Mouse (Mus musculus) MEL (cell line): Measurements from ENCODE around the gene Sephs2.

Experiments used
- CHD2 ChIP-seq: IDR thresholded peaks from 2 replicates; pipeline ENCODE4 v1.6.1; 2011; ENCODE audit warnings: low read length, improper control_type of control experiment
- EP300 ChIP-seq, 2 experiments: IDR thresholded peaks; 2 replicates each; pipeline ENCODE4 v1.6.1; 2011; ENCODE audit warnings: improper control_type of control experiment in 2 of 2, low read length in 2 of 2, low read depth in 1 of 2, mild to moderate bottlenecking in 1 of 2
- MXI1 ChIP-seq: IDR thresholded peaks from 2 replicates; pipeline ENCODE4 v1.6.1; 2011; ENCODE audit warnings: mild to moderate bottlenecking, low read depth, low read length, improper control_type of control experiment
- POLR2A ChIP-seq, 2 experiments: IDR thresholded peaks; 2 replicates each; pipeline ENCODE4 v1.6.1; 2011 to 2012; ENCODE audit warnings: low read length in 2 of 2, mild to moderate bottlenecking in 2 of 2, control low read depth in 1 of 2, improper control_type of control experiment in 1 of 2, low read depth in 1 of 2, moderate library complexity in 1 of 2; ENCODE audit not compliant: control insufficient read depth in 1 of 2, insufficient read depth in 1 of 2, poor library complexity in 1 of 2
- TCF12 ChIP-seq: IDR thresholded peaks from 2 replicates; pipeline ENCODE4 v1.6.1; 2014; ENCODE audit warnings: low read depth, mild to moderate bottlenecking, inconsistent platforms, low read length, improper control_type of control experiment, moderate library complexity

- TF ChIP-seq MXI1 = no peak
- no peak for TF ChIP-seq EP300 (IDR thresholded peaks at IDR 0.05; ENCODE audit: low read depth in 1 of 2, low read length in 2 of 2)
- TF ChIP-seq TCF12 = no peak
- TF ChIP-seq CHD2 = no peak
- TF ChIP-seq POLR2A (IDR thresholded peaks at IDR 0.05; ENCODE audit: control insufficient read depth in 1 of 2, insufficient read depth in 1 of 2, low read depth in 1 of 2, low read length in 2 of 2, poor library complexity in 1 of 2) = no peak
Observed at GRCm38 (mm10) chr7:127308431-127308830, 34.6 kb upstream of the Sephs2 start.
